Mouse (Mus musculus): ENCODE data around the gene Birc6.

DNA sequence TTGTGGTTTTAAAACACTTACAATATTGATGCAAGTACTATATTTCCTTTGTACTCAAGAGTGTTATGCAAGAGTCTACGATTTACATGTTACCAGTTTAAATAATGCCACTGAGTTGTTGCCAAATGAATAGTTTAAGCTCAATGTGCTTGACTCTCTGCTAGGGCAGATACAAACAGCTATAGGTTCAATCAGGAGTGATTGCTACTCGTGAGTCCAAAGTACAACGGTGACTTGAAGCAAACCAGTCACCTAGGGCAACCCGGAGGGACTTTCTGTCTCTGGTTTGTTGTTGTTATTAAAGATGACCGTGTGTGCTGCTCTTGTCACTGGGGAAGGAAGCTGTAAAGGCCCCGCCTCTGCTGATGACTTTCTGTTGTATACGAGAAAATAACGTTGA is 150.0 kb downstream of the Birc6 start:
- TF ChIP-seq CTCF (IDR thresholded peaks at IDR 0.05; ENCODE audit: extremely low read depth, insufficient read length, insufficient replicate concordance, low read depth, low read length) (no peak), POLR2A (IDR thresholded peaks at IDR 0.05; ENCODE audit: low read depth, low read length) (no peak)
